Mouse (Mus musculus): ENCODE measurements around the gene Bcor.

Gene Bcor

DNA sequence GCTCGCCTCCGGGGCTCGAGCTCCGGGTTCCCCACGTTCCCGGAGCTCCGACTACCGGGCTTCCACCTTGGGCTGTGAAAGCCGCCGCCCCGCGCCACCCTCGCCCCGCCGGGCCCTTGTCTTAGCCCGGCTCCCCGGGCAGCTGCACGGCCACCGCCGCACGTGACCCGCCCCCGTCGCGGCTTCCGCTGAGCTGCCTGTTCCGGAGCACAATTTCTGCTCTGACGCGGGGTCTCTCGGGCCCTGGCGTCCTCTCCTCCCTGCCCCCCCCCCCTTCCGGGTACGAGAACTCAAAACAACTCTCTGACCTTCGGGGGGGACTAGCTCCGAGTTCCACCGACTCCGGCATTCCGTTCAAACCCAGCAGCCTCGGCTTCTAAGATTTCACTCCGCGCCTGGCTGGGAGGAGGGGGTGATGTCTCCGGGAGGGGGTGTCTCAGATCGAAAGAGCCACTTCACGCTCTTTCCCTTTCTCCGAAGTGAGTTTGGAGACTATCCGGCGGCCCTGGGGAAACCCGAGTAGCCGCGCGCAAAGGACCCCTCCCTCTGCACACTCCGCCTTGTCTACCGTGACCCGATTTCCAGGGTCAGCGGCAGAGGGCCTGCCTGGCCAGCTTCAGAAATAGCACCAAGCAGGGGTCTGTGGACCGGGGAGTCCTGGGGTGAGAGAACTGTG, at the start of gene Bcor:
TSS of gene Bcor (minus strand) at position 375 of the 676 bp plus-strand sequence.
- peak; percentile 78 for DNase-seq (ENCODE audit: low read depth, low spot score)

GRCm38 (mm10) chrX:12202951-12203350, 42.8 kb upstream of the Bcor start:
- no peak for DNase-seq (ENCODE audit: low read depth, low spot score)

DNA sequence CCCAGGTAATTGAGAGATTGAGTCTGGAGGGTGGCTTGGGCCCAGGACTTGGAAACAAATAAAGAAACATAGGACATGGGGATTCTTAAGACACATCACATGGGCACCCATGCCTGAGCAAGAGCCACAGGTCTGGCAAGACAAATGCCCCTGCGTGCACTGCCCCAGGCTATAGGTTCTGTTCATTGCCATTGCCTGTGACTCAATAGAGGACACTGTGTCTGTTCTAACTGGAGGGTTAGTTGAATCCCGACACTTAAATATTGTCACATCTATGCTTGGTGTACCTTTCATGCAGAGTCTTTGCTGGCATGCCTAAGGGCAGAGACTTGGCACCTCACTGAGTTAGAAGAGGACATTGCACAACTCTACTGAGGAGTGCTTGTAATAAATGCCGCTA, 41.0 kb upstream of the Bcor start:
- DNase-seq (ENCODE audit: low read depth, low spot score) = no peak

GRCm38 (mm10) chrX:12195234-12195919, 35.2 kb upstream of the Bcor start:
- DNase-seq (ENCODE audit: low read depth, low spot score) = no peak

DNA sequence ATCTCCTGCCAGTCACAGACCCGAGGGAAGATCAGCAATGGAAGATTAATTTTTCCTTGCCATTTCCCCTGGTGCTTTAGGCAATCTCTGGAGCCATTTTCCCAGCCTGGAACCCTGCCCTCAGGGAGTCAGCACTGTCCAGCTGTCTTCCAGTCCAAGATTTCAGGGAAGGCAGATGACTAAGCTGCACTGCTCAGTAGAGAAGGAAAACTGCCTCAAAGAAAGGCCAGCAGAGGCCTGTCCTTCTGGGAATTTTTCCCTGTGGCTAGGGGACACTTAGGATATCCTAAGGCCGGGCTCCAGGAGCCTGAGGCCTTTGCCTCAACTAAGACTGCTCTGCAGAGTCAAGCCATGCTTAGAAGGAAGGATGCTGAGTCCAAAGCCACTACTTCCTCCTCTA, 32.2 kb upstream of the Bcor start:
- no peak for DNase-seq (ENCODE audit: low read depth, low spot score)

DNA sequence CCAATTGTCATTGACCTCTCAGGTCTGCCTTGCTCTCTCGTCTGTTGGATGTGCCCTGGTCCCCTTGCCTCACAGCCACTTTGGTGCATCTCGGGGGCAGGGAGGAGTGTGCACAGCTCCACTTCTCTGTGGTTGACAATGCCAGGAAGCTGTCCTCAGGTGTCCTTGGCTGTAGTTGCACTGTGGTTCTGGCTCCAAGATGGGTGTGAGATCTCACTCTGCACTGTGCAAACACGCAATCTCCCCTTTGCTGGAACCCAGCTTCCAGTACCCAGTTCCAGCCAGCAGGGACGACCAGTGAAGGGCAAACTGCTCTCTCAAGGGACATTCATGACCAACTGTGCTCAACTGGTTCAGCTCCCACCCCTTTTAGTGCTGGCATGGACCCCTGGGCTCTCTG, 29.4 kb upstream of the Bcor start:
- DNase-seq (ENCODE audit: low read depth, low spot score) = no peak

DNA sequence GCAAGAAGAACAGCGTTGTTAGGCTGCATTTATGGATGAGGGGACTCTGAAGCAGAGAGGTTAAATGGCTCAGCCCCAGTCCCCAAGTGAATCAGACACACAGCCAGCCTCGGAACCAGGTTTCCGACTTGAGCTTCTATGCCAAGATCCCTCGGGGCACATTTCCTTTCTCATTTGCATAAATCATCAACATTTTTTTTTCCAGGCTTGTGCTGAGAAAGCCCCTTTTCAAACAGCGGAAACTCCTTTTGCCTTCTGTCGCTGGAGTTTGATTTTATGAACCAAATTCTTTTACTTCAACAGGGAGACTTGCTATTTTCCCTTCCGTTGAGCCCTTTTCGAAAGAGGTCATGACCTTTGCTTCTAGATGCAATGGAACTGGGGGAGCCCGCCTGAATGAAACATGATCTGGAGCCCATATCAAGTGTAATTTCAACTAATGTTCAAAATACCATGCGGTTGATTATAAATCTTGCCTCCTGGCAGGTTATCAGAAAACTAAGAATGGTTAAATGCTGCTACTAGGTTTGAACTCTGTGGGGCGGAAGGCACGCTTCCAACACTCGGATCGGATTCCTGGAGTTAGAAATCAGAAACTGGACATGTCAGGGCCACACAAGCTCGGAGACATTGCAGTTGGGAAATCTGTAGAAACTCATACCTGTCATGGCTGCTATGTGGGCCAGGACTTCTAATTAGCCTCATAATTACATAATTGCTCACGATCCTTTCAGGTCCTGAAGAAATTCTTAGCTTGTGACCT, 15.2 kb upstream of the Bcor start:
- DNase-seq (ENCODE audit: low read depth, low spot score) = peak; percentile 49

GRCm38 (mm10) chrX:12170128-12170527, 10.0 kb upstream of the Bcor start:
- no peak for DNase-seq (ENCODE audit: low read depth, low spot score)

DNA sequence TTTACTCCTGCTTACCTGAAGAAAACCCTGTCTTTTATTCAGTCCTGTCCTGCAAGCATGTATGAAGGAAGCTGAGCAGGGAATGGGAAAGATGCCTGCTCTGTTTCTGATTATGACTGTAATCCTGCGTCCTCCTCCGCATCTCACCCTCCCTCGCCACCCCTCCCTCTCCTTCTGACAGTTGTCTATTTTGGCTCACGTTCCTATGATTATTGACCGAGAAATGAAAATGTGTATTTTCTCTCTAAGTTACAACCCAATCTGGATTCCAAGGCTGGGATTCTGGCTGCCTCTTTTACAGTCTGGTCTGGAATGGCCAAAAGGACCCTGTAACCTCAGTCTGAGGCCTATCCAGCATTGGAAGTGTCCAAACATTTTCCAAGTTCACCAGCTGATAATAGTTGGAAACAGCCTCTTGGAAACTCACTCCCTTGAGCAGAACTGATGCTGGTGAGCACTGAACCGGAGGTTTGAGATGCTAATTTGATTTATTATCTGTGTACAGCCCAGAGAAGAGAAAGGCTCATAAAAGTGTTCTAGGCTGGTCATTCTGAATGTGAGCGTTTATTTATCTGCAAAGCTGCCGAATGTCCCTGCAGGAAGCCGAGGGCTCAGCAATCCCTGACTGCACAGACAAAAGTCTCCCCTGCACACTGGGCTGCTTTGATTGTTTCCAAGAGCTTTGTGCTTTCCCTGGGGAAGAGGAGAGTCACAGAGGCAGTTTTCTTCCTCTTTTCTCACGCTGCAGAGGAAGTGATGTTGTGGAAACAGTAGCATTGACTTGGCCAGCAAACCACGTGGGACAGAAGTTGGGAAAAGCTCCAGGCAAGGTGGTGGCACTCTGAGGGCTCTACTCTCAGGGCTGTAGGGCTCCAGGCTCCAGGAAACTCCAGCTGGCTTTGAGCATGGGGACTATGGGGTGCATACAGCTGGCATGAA, 4.7 kb upstream of the Bcor start:
- DNase-seq (ENCODE audit: low read depth, low spot score) = no peak

DNA sequence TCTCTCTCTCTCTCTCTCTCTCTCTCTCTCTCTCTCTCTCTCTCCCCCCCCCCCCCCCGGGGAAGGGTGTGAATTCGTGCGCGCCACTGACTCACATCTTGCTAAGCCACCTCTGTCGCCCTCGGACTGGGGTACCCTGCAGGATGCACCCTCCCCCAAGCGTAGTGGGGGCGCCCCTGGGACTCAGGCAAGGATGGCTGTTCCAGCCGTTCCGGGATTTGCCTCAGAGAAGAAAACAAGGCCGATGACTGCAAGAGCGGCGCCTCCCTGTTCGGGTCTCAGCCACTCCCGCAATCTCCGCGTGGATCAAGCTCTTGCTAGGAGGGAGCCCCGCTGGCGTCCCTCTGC, 647 bp downstream of the Bcor start:
- peak; percentile 62 for DNase-seq (ENCODE audit: low read depth, low spot score)

DNA sequence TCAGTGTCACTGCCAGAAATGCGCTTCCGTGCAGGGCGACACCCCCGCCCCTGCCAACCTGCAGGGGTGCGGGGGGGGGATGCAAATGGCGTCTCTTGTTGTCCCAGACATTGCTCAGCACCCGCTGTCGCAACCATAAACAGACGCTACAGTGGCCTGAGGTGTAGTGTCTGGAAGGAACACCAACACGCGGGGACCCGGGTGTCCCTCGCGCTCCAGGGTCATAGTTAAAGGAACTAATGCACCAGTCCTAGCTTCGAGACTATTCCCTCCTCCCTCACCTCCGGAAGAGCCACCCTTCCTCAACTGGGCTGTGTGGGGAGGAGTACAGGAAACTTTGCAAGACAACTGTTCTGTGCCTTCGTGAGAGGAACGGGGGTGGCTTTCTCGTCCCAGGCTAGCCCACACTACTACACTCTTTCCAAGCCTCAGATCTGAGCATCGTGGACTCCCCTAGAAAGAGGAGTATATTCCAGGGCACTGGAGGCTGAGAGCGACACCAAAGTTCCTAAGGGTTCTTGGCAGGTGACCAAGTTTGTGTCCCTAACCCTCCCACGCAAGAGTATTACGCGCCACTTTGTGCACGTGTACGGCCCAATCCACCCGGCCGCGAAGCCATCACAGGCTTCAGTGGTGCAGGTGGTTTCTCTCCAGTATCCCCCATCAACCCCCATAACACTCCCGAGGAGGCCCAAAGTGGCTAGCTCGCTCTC, 1.2 kb downstream of the Bcor start:
- DNase-seq (ENCODE audit: low read depth, low spot score) = peak; percentile 89

- peak; percentile 71 for DNase-seq (ENCODE audit: low read depth, low spot score)
These were observed 1.8 kb downstream of the Bcor start for GRCm38 (mm10) chrX:12158244-12158820.

DNA sequence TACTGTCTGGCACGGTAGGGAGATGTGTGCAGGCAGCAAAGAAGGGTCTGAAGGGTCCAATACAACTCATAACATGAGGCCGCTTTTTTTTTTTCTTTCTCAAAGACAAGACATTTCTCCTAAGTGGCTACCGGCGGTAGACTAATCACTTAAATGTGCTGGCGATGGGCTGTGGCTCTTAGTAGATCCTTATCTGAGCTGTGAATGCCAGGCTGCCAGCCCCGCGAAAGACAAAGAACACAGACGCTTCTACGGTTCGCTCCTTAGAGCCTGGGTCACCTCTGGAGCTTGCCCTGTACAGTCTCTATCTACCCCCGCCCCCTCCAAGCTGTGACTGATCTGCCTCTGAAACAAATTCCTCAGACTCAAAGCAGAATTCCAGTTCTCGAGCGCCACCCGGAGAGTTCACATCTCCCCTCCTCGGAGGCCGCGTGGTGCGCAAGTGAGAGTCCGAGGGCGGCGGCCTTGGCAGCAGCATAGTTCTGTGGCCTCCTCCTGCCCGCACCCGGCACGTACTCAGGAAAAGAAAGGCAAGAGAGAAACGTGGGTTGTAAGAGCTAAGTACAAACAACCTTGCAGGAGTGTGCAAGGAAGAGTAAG, 2.7 kb downstream of the Bcor start:
- DNase-seq (ENCODE audit: low read depth, low spot score) = peak; percentile 43

DNA sequence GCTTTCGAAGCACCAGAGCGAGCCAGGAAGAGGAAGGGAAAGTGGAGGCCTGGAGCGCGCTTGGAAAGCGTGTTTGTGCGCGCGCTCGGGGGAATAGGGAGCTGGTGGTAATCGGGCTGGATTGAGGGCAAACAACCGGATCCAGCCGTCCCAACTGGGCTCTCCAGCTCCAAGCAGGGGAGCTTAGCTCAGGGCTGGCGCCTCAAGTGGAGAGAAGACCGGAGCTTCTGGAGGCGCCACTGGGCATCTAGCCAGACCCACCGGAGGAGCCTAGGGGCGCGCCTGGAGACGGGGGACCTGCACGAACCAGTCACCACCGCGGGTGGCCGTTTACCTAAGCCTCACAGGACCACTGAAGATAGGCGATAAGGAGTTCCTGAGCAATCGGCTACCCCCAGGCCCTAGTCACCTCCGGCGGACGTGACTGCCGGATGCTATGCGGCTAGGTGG, 4.3 kb downstream of the Bcor start:
- DNase-seq (ENCODE audit: low read depth, low spot score) = peak; percentile 54

- no peak for DNase-seq (ENCODE audit: low read depth, low spot score)
These were observed 4.9 kb downstream of the Bcor start for GRCm38 (mm10) chrX:12155068-12155840.

DNA sequence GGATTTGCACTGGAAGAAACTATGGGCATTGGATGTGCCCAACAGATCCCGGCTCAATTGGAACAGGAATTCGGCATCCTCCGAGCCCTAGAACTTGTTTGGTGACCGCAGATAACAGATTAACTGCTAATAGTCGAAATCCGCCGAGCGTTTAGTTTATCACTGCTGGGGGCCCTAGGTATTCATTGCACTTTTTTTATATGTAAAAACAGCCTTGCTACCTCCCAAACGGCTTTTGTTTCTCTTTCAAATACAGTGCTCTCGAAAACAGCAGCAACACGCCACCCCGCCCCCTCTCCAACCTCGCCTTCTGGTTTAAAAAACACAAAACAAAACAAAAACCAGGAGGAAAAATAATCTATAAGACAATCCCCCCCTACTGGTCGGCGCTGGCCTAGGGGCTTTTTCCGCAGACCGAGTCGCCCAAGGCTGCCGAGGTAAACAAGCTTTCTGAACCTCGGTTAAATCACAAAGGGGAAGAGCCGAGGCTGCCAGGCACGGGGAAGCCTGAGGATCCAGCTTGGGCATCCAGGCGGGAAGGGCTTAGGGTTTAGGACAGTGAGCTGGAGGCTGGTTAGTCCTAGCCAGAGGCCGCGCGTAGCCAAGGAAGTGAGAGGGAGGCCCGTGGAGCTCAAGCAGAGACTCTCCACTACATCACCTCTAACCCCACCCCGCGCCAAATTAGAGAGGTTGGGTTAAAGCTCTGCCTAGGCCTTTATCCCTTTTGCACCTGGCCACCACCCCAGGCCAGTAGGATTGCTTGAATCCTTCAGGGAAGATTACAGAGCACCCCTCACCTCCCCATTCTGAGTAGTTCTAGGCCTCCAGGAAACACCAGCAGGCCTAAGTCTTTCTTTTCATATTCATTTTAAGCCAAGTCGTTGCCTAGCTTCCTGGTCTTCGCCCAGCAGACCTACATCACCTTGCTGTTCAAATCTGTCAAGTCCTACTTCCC, 6.7 kb downstream of the Bcor start:
- DNase-seq (ENCODE audit: low read depth, low spot score) = peak; percentile 77

GRCm38 (mm10) chrX:12151996-12152904, 7.9 kb downstream of the Bcor start:
- DNase-seq (ENCODE audit: low read depth, low spot score) = no peak

Measured in CD4-positive, CD25-positive, alpha-beta regulatory T cell, adult 2 months (primary cell).